In the genomic region with DNA sequence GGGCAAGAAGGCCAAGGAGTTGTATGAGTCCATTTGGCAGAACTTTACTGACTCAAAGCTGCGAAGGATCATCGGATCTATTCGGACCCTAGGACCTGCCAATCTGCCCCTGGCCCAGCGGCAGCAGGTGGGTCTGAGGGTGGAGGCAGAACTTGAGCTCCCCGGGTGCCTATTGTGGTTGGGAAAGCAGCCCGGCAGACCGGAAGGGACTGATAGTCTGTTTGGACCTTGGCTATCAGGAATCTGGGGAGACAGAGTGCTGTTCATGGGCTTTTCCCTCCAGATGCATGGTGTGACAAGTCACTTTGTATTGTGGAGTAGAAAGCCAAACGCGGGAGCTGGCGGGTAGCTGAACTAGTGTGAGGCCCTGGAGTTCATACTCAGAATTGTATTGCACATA, we compare ENCODE assay signal across 17 mouse cellular contexts. TPM values are rescaled to one million over a fixed set of nuclear protein-coding genes. Genes with fewer than 3 reads are reported as not detected.
DNase-seq lines count a peak whose midpoint lies in the region; ATAC-seq and TF ChIP-seq lines count a peak whose summit lies in the region.
"Had no signal": no experiment of that assay in that cellular context is flagged by ENCODE, and none has a peak within 500 bp of the region (broad histone marks: within the 10 kb centered on the region; RNA-seq: fewer than 3 reads in every experiment).

No protein-coding gene starts in this region.

- H3K27ac ChIP-seq in heart, adult 2 months = peak overlapping the region; percentile 20
- no peak overlapping the region for H3K27ac ChIP-seq in heart, embryonic 11.5 days (ENCODE audit: low read depth, low read length)
- no peak overlapping the region for H3K27ac ChIP-seq in lung, embryonic 16.5 days (ENCODE audit: low read length)
- H3K27ac ChIP-seq in intestine, embryonic 16.5 days (ENCODE audit: low read length) = no peak overlapping the region
- peak overlapping the region; percentile 36; the same call in 1 of the 2 replicates for H3K27ac ChIP-seq in small intestine, adult 2 months (ENCODE audit: insufficient read depth, low read depth, low read length)
- H3K27ac ChIP-seq: liver, embryonic 13.5 days had no signal

- no peak for ATAC-seq in heart, embryonic 11.5 days (replicated peaks; ENCODE audit: insufficient number of reproducible peaks, low FRiP score, low TSS enrichment)
- ATAC-seq in lung, embryonic 16.5 days (ENCODE audit: low read depth) = no peak
- ATAC-seq in intestine, embryonic 16.5 days = no peak
- ATAC-seq: CD4-positive, CD25-positive, alpha-beta regulatory T cell, adult 4 months; inflammation-experienced regulatory T-cells, adult 6 months had no signal

- H3K9ac ChIP-seq in heart, adult 2 months (ENCODE audit: low read depth, low read length) = peak overlapping the region; percentile 3
- H3K9ac ChIP-seq in heart, embryonic 11.5 days (ENCODE audit: low read depth, low read length) = no peak overlapping the region
- H3K9ac ChIP-seq in lung, embryonic 16.5 days (ENCODE audit: low read length) = peak overlapping the region; percentile 66
- H3K9ac ChIP-seq in intestine, embryonic 16.5 days (ENCODE audit: low read depth, low read length) = peak overlapping the region; percentile 68; the same call in 1 of the 2 replicates
- H3K9ac ChIP-seq: liver, embryonic 13.5 days had no signal

- no peak for TF ChIP-seq CTCF in heart, adult 2 months (IDR thresholded peaks at IDR 0.05)
- TF ChIP-seq CTCF in small intestine, adult 2 months (IDR thresholded peaks at IDR 0.05; ENCODE audit: extremely low read depth, insufficient read length, insufficient replicate concordance, low read depth, low read length) = no peak

- no peaks in the 10 kb centered on the region for H3K9me3 ChIP-seq in heart, embryonic 11.5 days (replicated peaks; ENCODE audit: control insufficient read depth, low read length)
- H3K9me3 ChIP-seq in lung, embryonic 16.5 days (ENCODE audit: control insufficient read depth, low read length) = no peaks in the 10 kb centered on the region
- H3K9me3 ChIP-seq in intestine, embryonic 16.5 days (ENCODE audit: control insufficient read depth, low read length) = no peaks in the 10 kb centered on the region
- H3K9me3 ChIP-seq: liver, embryonic 13.5 days had no signal

- TF ChIP-seq POLR2A in heart, adult 2 months (IDR thresholded peaks at IDR 0.05; ENCODE audit: insufficient read depth, low read depth, low read length) = no peak
- TF ChIP-seq POLR2A in small intestine, adult 2 months (IDR thresholded peaks at IDR 0.05; ENCODE audit: low read depth, low read length) = no peak

- TF ChIP-seq EP300 in heart, adult 2 months (IDR thresholded peaks at IDR 0.05; ENCODE audit: insufficient read depth, low read depth, low read length) = no peak

- H3K79me2 ChIP-seq in heart, adult 2 months (replicated peaks; ENCODE audit: control insufficient read depth, insufficient read depth, low read length) = no peaks in the 10 kb centered on the region

- H3K36me3 ChIP-seq in heart, adult 2 months (ENCODE audit: control insufficient read depth, insufficient read depth, low read length) = no peaks in the 10 kb centered on the region
- no peaks in the 10 kb centered on the region for H3K36me3 ChIP-seq in heart, embryonic 11.5 days (ENCODE audit: control insufficient read depth, insufficient read depth, low read length)
- no peaks in the 10 kb centered on the region for H3K36me3 ChIP-seq in lung, embryonic 16.5 days (ENCODE audit: control insufficient read depth, insufficient read depth, low read length)
- no peaks in the 10 kb centered on the region for H3K36me3 ChIP-seq in intestine, embryonic 16.5 days (ENCODE audit: control insufficient read depth, insufficient read depth, low read length)
- peaks cover 24% of the 10 kb centered on the region for H3K36me3 ChIP-seq in small intestine, adult 2 months (ENCODE audit: control insufficient read depth, insufficient read depth, low read length)
- H3K36me3 ChIP-seq: liver, embryonic 13.5 days had no signal

- no peak for DNase-seq in heart, adult 2 months
- no peak for DNase-seq in lung, postnatal 14 days
- DNase-seq in B cell, adult 2 months = no peak
- no peak for DNase-seq in spleen, postnatal 14 days (ENCODE audit: low spot score in 2 of 2)
- DNase-seq: cerebellum, adult 9-11 months; liver, embryonic 13.5 days; retina, postnatal 1 day had no signal

- H3K4me1 ChIP-seq in heart, adult 2 months (ENCODE audit: control insufficient read depth, insufficient read depth, low read length) = peaks cover 3% of the 10 kb centered on the region
- 0 out of 2 replicates have a peak, but pooled peaks cover 2% of the 10 kb centered on the region for H3K4me1 ChIP-seq in heart, embryonic 11.5 days (ENCODE audit: control insufficient read depth, insufficient read depth, low read length)
- peaks cover 6% of the 10 kb centered on the region for H3K4me1 ChIP-seq in lung, embryonic 16.5 days (replicated peaks; ENCODE audit: control insufficient read depth, insufficient read depth, low read length)
- H3K4me1 ChIP-seq in intestine, embryonic 16.5 days (ENCODE audit: control insufficient read depth, insufficient read depth, low read length) = peaks cover 12% of the 10 kb centered on the region
- H3K4me1 ChIP-seq in small intestine, adult 2 months (ENCODE audit: control insufficient read depth, insufficient read depth, insufficient read length, low read length) = peaks cover 18% of the 10 kb centered on the region

- intact Hi-C loops in heart, adult 2 months (cut with DNase I) = loop anchor here (1.0 kb wide), 2 partner anchors 25 to 42 kb away; no protein-coding TSS in a partner anchor

- H3K4me3 ChIP-seq in heart, adult 2 months = peak overlapping the region; percentile 60
- H3K4me3 ChIP-seq in heart, embryonic 11.5 days (ENCODE audit: low read depth, low read length) = no peak overlapping the region
- H3K4me3 ChIP-seq in lung, embryonic 16.5 days (ENCODE audit: low read length) = peak overlapping the region; percentile 54
- H3K4me3 ChIP-seq in intestine, embryonic 16.5 days (ENCODE audit: low read length) = peak overlapping the region; percentile 66; the same call in 1 of the 2 replicates
- H3K4me3 ChIP-seq in small intestine, adult 2 months (ENCODE audit: low read depth, low read length) = peak overlapping the region; percentile 95

- H3K27me3 ChIP-seq in heart, adult 2 months (ENCODE audit: control insufficient read depth, insufficient read depth, low read length) = no peaks in the 10 kb centered on the region
- peaks cover 65% of the 10 kb centered on the region for H3K27me3 ChIP-seq in heart, embryonic 11.5 days (ENCODE audit: control insufficient read depth, insufficient read depth, low read length)
- peaks cover 13% of the 10 kb centered on the region; the same call in 1 of the 2 replicates for H3K27me3 ChIP-seq in lung, embryonic 16.5 days (ENCODE audit: control insufficient read depth, insufficient read depth, low read depth, low read length)
- peaks cover 14% of the 10 kb centered on the region for H3K27me3 ChIP-seq in intestine, embryonic 16.5 days (replicated peaks; ENCODE audit: control insufficient read depth, insufficient read depth, low read length)
- H3K27me3 ChIP-seq in small intestine, adult 2 months (ENCODE audit: control insufficient read depth, insufficient read depth, low read length) = no peaks in the 10 kb centered on the region

- H3K4me2 ChIP-seq in heart, embryonic 11.5 days = no peak overlapping the region
- H3K4me2 ChIP-seq in lung, embryonic 16.5 days (ENCODE audit: low read depth, low read length) = peak overlapping the region; percentile 81
- H3K4me2 ChIP-seq in intestine, embryonic 16.5 days (ENCODE audit: low read depth, low read length) = peak overlapping the region; percentile 98; the same call in 1 of the 2 replicates

- WGBS in heart, adult 2 months = 31% methylated on average over 10 of the region's 10 CpGs
- WGBS in heart, embryonic 11.5 days (ENCODE audit: insufficient replicate concordance) = 29% methylated on average over 10 of the region's 10 CpGs
- WGBS in lung, embryonic 16.5 days = 46% methylated on average over 10 of the region's 10 CpGs
- 53% methylated on average over 10 of the region's 10 CpGs for WGBS in intestine, embryonic 16.5 days
- WGBS in small intestine, adult 2 months = 56% methylated on average over 10 of the region's 10 CpGs

RNA-seq across cellular contexts. Expression of a gene that starts 1.2 kb away (rescaled TPM):
- total RNA-seq in heart, adult 2 months (2021) = 10 to 100 TPM; 18.8 to 23.7 TPM
- 34.4 and 42.1 TPM in 2 replicates for polyA plus RNA-seq in heart, adult 2 months (2012; rRNA removed)
- 0.52 and 0.59 TPM in 2 replicates for polyA plus RNA-seq in heart, embryonic 11.5 days (2014; fragmentation: Nextera tagmentation; extraction: Ambion mirVana)
- 16.2 and 17.9 TPM in 2 replicates for polyA plus RNA-seq in lung, embryonic 16.5 days (2015; fragmentation: Nextera tagmentation; extraction: Ambion mirVana)
- 18.6 and 41.2 TPM in 2 replicates for polyA plus RNA-seq in intestine, embryonic 16.5 days (2015; fragmentation: Nextera tagmentation; extraction: Ambion mirVana)
- polyA plus RNA-seq in small intestine, adult 2 months (2012; rRNA removed) = 176 and 892 TPM in 2 replicates
- polyA plus RNA-seq: CD4-positive, CD25-positive, alpha-beta regulatory T cell, adult 4 months; inflammation-experienced regulatory T-cells, adult 6 months had no signal

RNA-seq across cellular contexts. Expression of a gene that starts 15.8 kb away (rescaled TPM):
- 1 to 10 TPM; 8.2 to 8.5 TPM for total RNA-seq in heart, adult 2 months (2021)
- 17.0 and 17.6 TPM in 2 replicates for polyA plus RNA-seq in heart, adult 2 months (2012; rRNA removed)
- 3.5 and 3.7 TPM in 2 replicates for polyA plus RNA-seq in heart, embryonic 11.5 days (2014; fragmentation: Nextera tagmentation; extraction: Ambion mirVana)
- 41.9 and 44.6 TPM in 2 replicates for polyA plus RNA-seq in lung, embryonic 16.5 days (2015; fragmentation: Nextera tagmentation; extraction: Ambion mirVana)
- polyA plus RNA-seq in intestine, embryonic 16.5 days (2015; fragmentation: Nextera tagmentation; extraction: Ambion mirVana) = 43.9 and 46.5 TPM in 2 replicates
- polyA plus RNA-seq in small intestine, adult 2 months (2012; rRNA removed) = 36.2 and 56.3 TPM in 2 replicates

RNA-seq across cellular contexts. Expression of a gene that starts 25.5 kb away (rescaled TPM):
- not detected for total RNA-seq in heart, adult 2 months (2021)
- polyA plus RNA-seq in heart, adult 2 months (2012; rRNA removed) = not detected in 2 replicates
- not detected in 2 replicates for polyA plus RNA-seq in heart, embryonic 11.5 days (2014; fragmentation: Nextera tagmentation; extraction: Ambion mirVana)
- polyA plus RNA-seq in lung, embryonic 16.5 days (2015; fragmentation: Nextera tagmentation; extraction: Ambion mirVana) = 0.34 and 0.45 TPM in 2 replicates
- polyA plus RNA-seq in intestine, embryonic 16.5 days (2015; fragmentation: Nextera tagmentation; extraction: Ambion mirVana) = 0.07 TPM in 1 of 2 replicates, not detected in the other
- not detected in 2 replicates for polyA plus RNA-seq in small intestine, adult 2 months (2012; rRNA removed)
- total RNA-seq: adrenal gland, postnatal 36 days; gastrocnemius, adult 8-10 months; layer of hippocampus, postnatal 25 days had no signal
- polyA plus RNA-seq: CD4-positive, CD25-positive, alpha-beta regulatory T cell, adult 4 months; embryonic facial prominence, embryonic 14.5 days; inflammation-experienced regulatory T-cells, adult 6 months; liver, embryonic 13.5 days had no signal

RNA-seq across cellular contexts. Expression of a gene that starts 39.0 kb away (rescaled TPM):
- total RNA-seq in heart, adult 2 months (2021) = not detected
- polyA plus RNA-seq in heart, adult 2 months (2012; rRNA removed) = 0.26 and 0.39 TPM in 2 replicates
- polyA plus RNA-seq in heart, embryonic 11.5 days (2014; fragmentation: Nextera tagmentation; extraction: Ambion mirVana) = 0.17 and 0.40 TPM in 2 replicates
- 0.23 and 0.34 TPM in 2 replicates for polyA plus RNA-seq in lung, embryonic 16.5 days (2015; fragmentation: Nextera tagmentation; extraction: Ambion mirVana)
- 2.1 and 2.6 TPM in 2 replicates for polyA plus RNA-seq in intestine, embryonic 16.5 days (2015; fragmentation: Nextera tagmentation; extraction: Ambion mirVana)
- polyA plus RNA-seq in small intestine, adult 2 months (2012; rRNA removed) = 0.88 and 2.6 TPM in 2 replicates
- total RNA-seq: gastrocnemius, adult 8-10 months had no signal

Comparison
In these comparisons a context has a peak if more than half of its experiments do, and no peak if none do; other contexts are left out.
1. H3K27ac ChIP-seq: peak in heart, adult 2 months (single experiment) and small intestine, adult 2 months (single experiment); none in heart, embryonic 11.5 days (single experiment), lung, embryonic 16.5 days (single experiment) and intestine, embryonic 16.5 days (single experiment).